Mouse (Mus musculus): ENCODE data around the gene Cmss1. TPM values are rescaled to one million over a fixed set of nuclear protein-coding genes. Genes with fewer than 3 reads are reported as not detected.

The Cmss1 gene
- polyA plus RNA-seq, 1 experiment, result 14.1 TPM

DNA sequence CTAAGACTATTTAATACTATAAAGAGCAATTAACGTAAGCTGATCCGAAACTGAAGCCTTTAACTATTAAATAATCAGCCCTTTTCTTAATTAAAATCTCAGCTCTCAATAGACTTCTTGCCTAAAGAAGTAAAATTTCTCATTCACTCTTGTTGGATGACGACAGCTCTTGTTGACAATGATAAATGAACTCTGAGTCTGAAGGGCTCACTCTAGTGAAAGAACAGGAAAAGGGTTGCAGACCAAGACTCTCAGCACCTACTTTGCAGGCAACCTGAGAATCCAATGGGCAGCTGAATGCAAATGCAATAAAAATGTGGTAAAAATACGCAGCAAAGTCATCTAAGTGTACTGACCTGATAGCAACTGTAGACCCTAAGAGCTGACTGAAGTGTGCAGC is 81.2 kb downstream of the Cmss1 start:
- H3K9ac ChIP-seq (ENCODE audit: low read depth, poor library complexity, severe bottlenecking), result no peak overlapping the region
- H3K4me1 ChIP-seq (ENCODE audit: control insufficient read depth, insufficient read depth, low read length), result no peaks in the 10 kb centered on the region
- no peaks in the 10 kb centered on the region for H3K27me3 ChIP-seq (ENCODE audit: control insufficient read depth, insufficient read depth, low read length, poor library complexity, severe bottlenecking)
- H3K27ac ChIP-seq (ENCODE audit: insufficient read depth, low read length), result no peak overlapping the region
- no peak overlapping the region for H3K4me3 ChIP-seq (ENCODE audit: low read depth, low read length)
- H3K9me3 ChIP-seq (replicated peaks; ENCODE audit: control insufficient read depth, insufficient read depth, low read length, poor library complexity, severe bottlenecking), result no peaks in the 10 kb centered on the region
- H3K36me3 ChIP-seq (ENCODE audit: control insufficient read depth, insufficient read depth, low read length, poor library complexity, severe bottlenecking), result no peaks in the 10 kb centered on the region
- TF ChIP-seq POLR2A (IDR thresholded peaks at IDR 0.05; ENCODE audit: insufficient read depth, low read length) (no peak), CTCF (IDR thresholded peaks at IDR 0.05; ENCODE audit: low read depth, low read length) (no peak), EP300 (IDR thresholded peaks at IDR 0.05; ENCODE audit: insufficient read depth, low read depth, low read length) (no peak)

DNA sequence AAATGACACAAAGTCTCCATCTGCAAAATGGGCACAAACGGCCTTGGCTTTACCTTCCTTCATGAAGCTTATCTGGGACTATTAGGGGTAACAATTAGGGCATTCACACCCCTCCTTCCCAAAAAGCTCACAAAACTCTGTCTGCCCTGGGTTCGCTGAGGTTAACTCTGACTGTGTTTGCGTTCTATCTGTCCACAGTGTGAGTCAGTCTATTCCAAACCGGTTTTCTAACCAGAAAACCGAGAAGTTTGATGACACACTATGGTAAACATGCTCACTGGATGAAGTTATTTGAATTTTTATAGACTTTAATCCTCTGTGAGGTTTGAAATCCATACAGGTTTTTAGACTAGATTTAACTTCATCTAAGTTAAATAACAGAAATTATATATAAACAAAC is 81.6 kb downstream of the Cmss1 start:
- Histone ChIP-seq H3K9me3 (replicated peaks; ENCODE audit: control insufficient read depth, insufficient read depth, low read length, poor library complexity, severe bottlenecking) (no peaks in the 10 kb centered on the region), H3K4me3 (ENCODE audit: low read depth, low read length) (no peak overlapping the region), H3K36me3 (ENCODE audit: control insufficient read depth, insufficient read depth, low read length, poor library complexity, severe bottlenecking) (no peaks in the 10 kb centered on the region), H3K27me3 (ENCODE audit: control insufficient read depth, insufficient read depth, low read length, poor library complexity, severe bottlenecking) (no peaks in the 10 kb centered on the region), H3K9ac (ENCODE audit: low read depth, poor library complexity, severe bottlenecking) (no peak overlapping the region), H3K27ac (ENCODE audit: insufficient read depth, low read length) (no peak overlapping the region), H3K4me1 (ENCODE audit: control insufficient read depth, insufficient read depth, low read length) (no peaks in the 10 kb centered on the region)
- TF ChIP-seq CTCF (IDR thresholded peaks at IDR 0.05; ENCODE audit: low read depth, low read length), result no peak
- TF ChIP-seq EP300 (IDR thresholded peaks at IDR 0.05; ENCODE audit: insufficient read depth, low read depth, low read length), result no peak

- H3K9ac ChIP-seq (ENCODE audit: low read depth, poor library complexity, severe bottlenecking), result no peak overlapping the region
- no peak overlapping the region for H3K4me3 ChIP-seq (ENCODE audit: low read depth, low read length)
- no peak overlapping the region for H3K27ac ChIP-seq (ENCODE audit: insufficient read depth, low read length)
- no peaks in the 10 kb centered on the region for H3K9me3 ChIP-seq (replicated peaks; ENCODE audit: control insufficient read depth, insufficient read depth, low read length, poor library complexity, severe bottlenecking)
- H3K36me3 ChIP-seq (ENCODE audit: control insufficient read depth, insufficient read depth, low read length, poor library complexity, severe bottlenecking), result no peaks in the 10 kb centered on the region
- no peaks in the 10 kb centered on the region for H3K27me3 ChIP-seq (ENCODE audit: control insufficient read depth, insufficient read depth, low read length, poor library complexity, severe bottlenecking)
- TF ChIP-seq CTCF (IDR thresholded peaks at IDR 0.05; ENCODE audit: low read depth, low read length) (no peak), POLR2A (IDR thresholded peaks at IDR 0.05; ENCODE audit: insufficient read depth, low read length) (no peak), EP300 (IDR thresholded peaks at IDR 0.05; ENCODE audit: insufficient read depth, low read depth, low read length) (no peak)
- H3K4me1 ChIP-seq (ENCODE audit: control insufficient read depth, insufficient read depth, low read length), result no peaks in the 10 kb centered on the region
Measured at GRCm38 (mm10) chr16:57515636-57516035, 91.0 kb downstream of the Cmss1 start.

- Histone ChIP-seq H3K4me1 (ENCODE audit: control insufficient read depth, insufficient read depth, low read length) (no peaks in the 10 kb centered on the region), H3K9me3 (replicated peaks; ENCODE audit: control insufficient read depth, insufficient read depth, low read length, poor library complexity, severe bottlenecking) (no peaks in the 10 kb centered on the region), H3K4me3 (ENCODE audit: low read depth, low read length) (no peak overlapping the region), H3K36me3 (ENCODE audit: control insufficient read depth, insufficient read depth, low read length, poor library complexity, severe bottlenecking) (no peaks in the 10 kb centered on the region), H3K27me3 (ENCODE audit: control insufficient read depth, insufficient read depth, low read length, poor library complexity, severe bottlenecking) (no peaks in the 10 kb centered on the region), H3K9ac (ENCODE audit: low read depth, poor library complexity, severe bottlenecking) (no peak overlapping the region), H3K27ac (ENCODE audit: insufficient read depth, low read length) (no peak overlapping the region)
- TF ChIP-seq POLR2A (IDR thresholded peaks at IDR 0.05; ENCODE audit: insufficient read depth, low read length) (no peak), CTCF (IDR thresholded peaks at IDR 0.05; ENCODE audit: low read depth, low read length) (no peak), EP300 (IDR thresholded peaks at IDR 0.05; ENCODE audit: insufficient read depth, low read depth, low read length) (no peak)
Measured at GRCm38 (mm10) chr16:57514371-57514770, 92.3 kb downstream of the Cmss1 start.

DNA sequence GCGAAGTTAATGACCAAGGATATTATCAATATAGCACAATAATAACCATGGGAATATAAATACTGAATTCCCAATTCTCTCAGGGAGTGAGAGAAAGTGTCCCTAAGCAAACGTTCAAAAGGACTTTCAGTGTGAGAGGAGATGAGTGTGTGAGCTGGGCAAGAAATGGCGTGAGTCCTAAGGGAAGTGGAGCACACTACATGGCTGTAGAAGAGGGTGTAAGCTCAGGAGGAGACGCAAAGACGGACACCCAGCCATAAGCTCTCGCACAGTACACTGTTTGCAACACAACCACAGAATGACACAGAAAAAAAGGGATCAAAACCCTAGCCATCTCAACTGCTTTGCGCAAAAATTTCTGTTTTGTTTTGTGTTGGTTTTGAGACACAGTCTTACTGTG is 93.1 kb downstream of the Cmss1 start:
- Histone ChIP-seq H3K27me3 (ENCODE audit: control insufficient read depth, insufficient read depth, low read length, poor library complexity, severe bottlenecking) (no peaks in the 10 kb centered on the region), H3K27ac (ENCODE audit: insufficient read depth, low read length) (no peak overlapping the region), H3K4me1 (ENCODE audit: control insufficient read depth, insufficient read depth, low read length) (no peaks in the 10 kb centered on the region), H3K9ac (ENCODE audit: low read depth, poor library complexity, severe bottlenecking) (no peak overlapping the region), H3K36me3 (ENCODE audit: control insufficient read depth, insufficient read depth, low read length, poor library complexity, severe bottlenecking) (no peaks in the 10 kb centered on the region), H3K9me3 (replicated peaks; ENCODE audit: control insufficient read depth, insufficient read depth, low read length, poor library complexity, severe bottlenecking) (no peaks in the 10 kb centered on the region), H3K4me3 (ENCODE audit: low read depth, low read length) (no peak overlapping the region)
- no peak for TF ChIP-seq POLR2A (IDR thresholded peaks at IDR 0.05; ENCODE audit: insufficient read depth, low read length)
- TF ChIP-seq CTCF (IDR thresholded peaks at IDR 0.05; ENCODE audit: low read depth, low read length), result no peak
- TF ChIP-seq EP300 (IDR thresholded peaks at IDR 0.05; ENCODE audit: insufficient read depth, low read depth, low read length), result no peak

DNA sequence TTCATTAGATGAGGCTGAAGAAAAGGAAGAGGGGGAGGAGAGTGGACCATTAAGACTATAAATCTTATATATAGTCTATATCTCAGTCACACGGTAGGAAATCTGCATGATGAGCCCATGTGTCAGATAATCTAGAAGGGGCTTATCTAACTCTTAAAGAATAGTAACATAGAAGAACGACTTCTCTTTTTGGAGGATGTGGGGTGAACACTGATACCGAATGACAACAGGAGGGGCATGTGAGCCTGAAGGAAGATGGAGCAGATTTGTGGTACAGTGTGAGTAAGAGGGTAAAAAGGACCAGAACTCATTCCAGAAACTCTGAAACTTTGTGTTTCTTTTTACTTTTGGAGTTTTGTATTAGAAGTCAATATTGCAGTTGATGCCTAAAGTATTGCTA is 97.6 kb downstream of the Cmss1 start:
- no peak overlapping the region for H3K4me3 ChIP-seq (ENCODE audit: low read depth, low read length)
- H3K9me3 ChIP-seq (replicated peaks; ENCODE audit: control insufficient read depth, insufficient read depth, low read length, poor library complexity, severe bottlenecking), result no peaks in the 10 kb centered on the region
- H3K27me3 ChIP-seq (ENCODE audit: control insufficient read depth, insufficient read depth, low read length, poor library complexity, severe bottlenecking), result no peaks in the 10 kb centered on the region
- no peaks in the 10 kb centered on the region for H3K4me1 ChIP-seq (ENCODE audit: control insufficient read depth, insufficient read depth, low read length)
- H3K27ac ChIP-seq (ENCODE audit: insufficient read depth, low read length), result no peak overlapping the region
- H3K9ac ChIP-seq (ENCODE audit: low read depth, poor library complexity, severe bottlenecking), result no peak overlapping the region
- H3K36me3 ChIP-seq (ENCODE audit: control insufficient read depth, insufficient read depth, low read length, poor library complexity, severe bottlenecking), result no peaks in the 10 kb centered on the region
- no peak for TF ChIP-seq CTCF (IDR thresholded peaks at IDR 0.05; ENCODE audit: low read depth, low read length)
- TF ChIP-seq EP300 (IDR thresholded peaks at IDR 0.05; ENCODE audit: insufficient read depth, low read depth, low read length), result no peak
- no peak for TF ChIP-seq POLR2A (IDR thresholded peaks at IDR 0.05; ENCODE audit: insufficient read depth, low read length)

Data from ES-Bruce4 (cell line).